Mouse (Mus musculus) ES-E14 (cell line): ENCODE measurements at regions not wholly inside any gene's neighbourhood (a gene's known extent, or its start where the extent isn't known, plus 50 kb on each side); places are given as distances from the start of the nearest gene placed in this dataset.

Experiments
- DNase-seq: peaks from one replicate; pipeline ENCODE4 v3.0.0-alpha.2; 2013; ENCODE audit warnings: low read depth, low spot score
- H3K27ac ChIP-seq: 2 replicates; pipeline ENCODE4 v1.5.1; 2012; ENCODE audit warnings: low read depth, mild to moderate bottlenecking, low read length, moderate library complexity, mixed read lengths; ENCODE audit not compliant: poor library complexity, insufficient read depth, severe bottlenecking
- H3K36me3 ChIP-seq: 2 replicates; pipeline ENCODE4 v1.6.1; 2012; ENCODE audit warnings: mild to moderate bottlenecking, low read length, moderate library complexity, mixed read lengths; ENCODE audit not compliant: control insufficient read depth, poor library complexity, insufficient read depth, severe bottlenecking
- H3K4me1 ChIP-seq, 2 experiments: fragments of 150-350 bp in 1 of 2; sonication (generic) in 1 of 2; 2 replicates each; pipeline ENCODE4 v1.6.1; 2012; ENCODE audit warnings: low read length in 2 of 2, mild to moderate bottlenecking in 1 of 2, mixed read lengths in 1 of 2; ENCODE audit not compliant: control insufficient read depth in 2 of 2, insufficient read depth in 2 of 2, poor library complexity in 1 of 2
- H3K4me3 ChIP-seq, 2 experiments: fragments of 150-350 bp in 1 of 2; sonication (generic) in 1 of 2; 2 replicates each; pipeline ENCODE4 v1.5.1; 2012; ENCODE audit warnings: low read length in 2 of 2, low read depth in 1 of 2, mild to moderate bottlenecking in 1 of 2, mixed read lengths in 1 of 2; ENCODE audit not compliant: insufficient read depth in 1 of 2, poor library complexity in 1 of 2, severe bottlenecking in 1 of 2
- H3K9ac ChIP-seq: 2 replicates; pipeline ENCODE4 v1.6.1; 2012; ENCODE audit warnings: low read depth, mild to moderate bottlenecking, low read length, mixed read lengths; ENCODE audit not compliant: poor library complexity, insufficient read depth, severe bottlenecking
- H3K9me3 ChIP-seq: fragments of 150-350 bp; sonication (generic); 2 replicates; pipeline ENCODE4 v1.6.1; 2012; ENCODE audit warnings: low read depth, mild to moderate bottlenecking, low read length; ENCODE audit not compliant: control insufficient read depth, insufficient read depth
- CHD2 ChIP-seq: IDR thresholded peaks from 2 replicates; pipeline ENCODE4 v1.6.1; 2014; ENCODE audit warnings: mild to moderate bottlenecking, low read depth, low read length, inconsistent platforms
- HCFC1 ChIP-seq: IDR thresholded peaks from 2 replicates; pipeline ENCODE4 v1.6.1; 2012; ENCODE audit warnings: low read length, inconsistent platforms, borderline replicate concordance; ENCODE audit not compliant: insufficient read depth
- MAFK ChIP-seq: IDR thresholded peaks from 2 replicates; pipeline ENCODE4 v1.6.1; 2014; ENCODE audit warnings: mild to moderate bottlenecking, low read depth, low read length, inconsistent platforms; ENCODE audit not compliant: insufficient read depth
- ZC3H11A ChIP-seq: IDR thresholded peaks from 2 replicates; pipeline ENCODE4 v1.6.1; 2012; ENCODE audit warnings: low read depth, mild to moderate bottlenecking, inconsistent platforms, low read length, borderline replicate concordance
- ZNF384 ChIP-seq: IDR thresholded peaks from 2 replicates; pipeline ENCODE4 v1.6.1; 2012; ENCODE audit warnings: low read depth, low read length, inconsistent platforms
- in situ Hi-C, 2 experiments: fragments of 600-800 bp; cut with MboI; formaldehyde crosslinking; loops; one replicate each; pipeline ENCODE4 v1.15.1; 2025; ENCODE audit warnings: low sequenced_read_pairs in 2 of 2, inconsistent platforms in 1 of 2; ENCODE audit not compliant: unreplicated experiment in 2 of 2

DNA sequence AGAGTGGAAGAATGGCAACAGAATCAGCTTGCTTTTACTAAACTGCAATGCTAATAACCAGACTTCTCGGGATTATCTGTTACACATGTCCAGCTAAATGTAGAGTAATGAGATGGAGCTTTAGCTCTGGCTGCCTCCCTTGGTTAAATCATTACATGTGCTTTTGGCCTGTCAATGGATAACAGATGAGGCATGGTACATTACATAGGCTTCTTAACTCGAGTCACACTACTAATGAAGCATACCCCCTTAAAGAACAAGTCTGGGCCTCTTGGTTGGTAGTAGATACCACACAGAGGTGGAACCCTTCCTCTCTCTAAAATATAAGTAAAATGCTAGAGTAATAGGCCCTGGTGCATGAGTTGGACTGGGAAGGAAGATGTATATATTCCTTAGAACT lies 1572.9 kb downstream of the Efnb2 start:
- H3K27ac ChIP-seq, result no peak overlapping the region
- H3K9ac ChIP-seq, result no peak overlapping the region
- no peaks in the 10 kb centered on the region for H3K9me3 ChIP-seq
- in situ Hi-C loops, result no loop called here
- H3K36me3 ChIP-seq, result no peaks in the 10 kb centered on the region
- no peak for DNase-seq
- no peaks in the 10 kb centered on the region for H3K4me1 ChIP-seq
- no peak overlapping the region for H3K4me3 ChIP-seq
- TF ChIP-seq ZNF384 (no peak), HCFC1 (no peak), ZC3H11A (no peak), CHD2 (no peak), MAFK (no peak)

DNA sequence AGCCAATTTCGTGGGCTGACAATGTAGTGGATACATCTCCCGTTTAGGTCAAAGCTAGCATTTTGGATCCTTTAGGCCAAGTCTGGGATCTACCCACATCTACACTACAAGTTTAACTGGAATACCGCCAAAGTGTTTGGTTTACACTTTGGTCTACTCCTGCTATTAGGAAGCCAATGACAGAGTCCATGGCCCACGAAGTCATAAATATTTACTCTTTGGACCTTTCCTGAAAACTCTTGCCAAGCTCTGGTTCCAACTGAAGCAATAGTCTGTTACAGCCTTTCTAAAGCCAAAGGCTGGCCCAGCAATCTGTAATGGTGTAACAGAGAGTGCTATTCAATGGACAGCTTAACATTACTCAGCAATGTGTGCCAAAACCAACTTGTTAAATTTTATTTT lies 1600.8 kb downstream of the Efnb2 start:
- TF ChIP-seq HCFC1 (no peak), CHD2 (no peak), MAFK (no peak), ZC3H11A (no peak), ZNF384 (no peak)
- no peaks in the 10 kb centered on the region for H3K4me1 ChIP-seq
- no peak for DNase-seq
- no peaks in the 10 kb centered on the region for H3K9me3 ChIP-seq
- H3K27ac ChIP-seq, result no peak overlapping the region
- H3K4me3 ChIP-seq, result no peak overlapping the region
- in situ Hi-C loops, result no loop called here
- no peak overlapping the region for H3K9ac ChIP-seq
- no peaks in the 10 kb centered on the region for H3K36me3 ChIP-seq

DNA sequence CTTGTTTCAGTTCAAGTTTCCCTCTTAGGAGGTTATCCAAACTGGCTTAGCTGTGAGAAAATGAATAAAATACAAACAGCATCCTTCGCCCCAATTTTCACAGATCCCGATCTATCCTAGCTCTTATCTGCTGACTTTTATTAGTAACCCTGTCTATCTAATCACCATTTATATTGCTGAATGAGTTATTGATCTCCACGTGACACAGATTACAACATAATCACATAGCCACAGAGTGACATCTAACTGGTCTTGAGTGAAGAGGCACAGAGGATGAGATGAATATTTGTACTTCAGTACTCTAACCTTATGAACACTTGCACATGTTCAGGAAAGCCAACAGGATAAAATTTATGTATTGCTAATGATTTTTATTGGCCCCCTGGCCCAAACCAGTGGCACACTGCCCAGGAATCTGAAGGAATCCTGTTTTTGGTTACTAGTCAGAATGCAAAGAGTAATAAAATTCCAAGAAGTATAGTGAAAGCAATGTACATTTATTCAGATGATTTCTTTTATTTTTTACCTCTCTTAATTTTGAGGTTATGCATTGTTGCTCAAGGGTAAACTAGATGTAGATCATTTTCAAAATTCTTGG lies 1634.7 kb downstream of the Efnb2 start:
- Histone ChIP-seq H3K36me3 (no peaks in the 10 kb centered on the region), H3K4me3 (no peak overlapping the region), H3K4me1 (no peaks in the 10 kb centered on the region), H3K27ac (no peak overlapping the region), H3K9me3 (no peaks in the 10 kb centered on the region), H3K9ac (no peak overlapping the region)
- TF ChIP-seq ZNF384 (no peak), MAFK (no peak), ZC3H11A (no peak), CHD2 (no peak), HCFC1 (no peak)
- in situ Hi-C loops, result no loop called here
- DNase-seq, result no peak

GRCm38 (mm10) chr8:7024336-7024735 lies 1636.7 kb downstream of the Efnb2 start:
- H3K9me3 ChIP-seq, result no peaks in the 10 kb centered on the region
- in situ Hi-C loops, result no loop called here
- no peak for TF ChIP-seq CHD2
- TF ChIP-seq ZC3H11A, result no peak
- TF ChIP-seq HCFC1, result no peak
- no peak overlapping the region for H3K27ac ChIP-seq
- no peak for DNase-seq
- no peaks in the 10 kb centered on the region for H3K36me3 ChIP-seq
- no peaks in the 10 kb centered on the region for H3K4me1 ChIP-seq
- H3K9ac ChIP-seq, result no peak overlapping the region
- H3K4me3 ChIP-seq, result no peak overlapping the region

DNA sequence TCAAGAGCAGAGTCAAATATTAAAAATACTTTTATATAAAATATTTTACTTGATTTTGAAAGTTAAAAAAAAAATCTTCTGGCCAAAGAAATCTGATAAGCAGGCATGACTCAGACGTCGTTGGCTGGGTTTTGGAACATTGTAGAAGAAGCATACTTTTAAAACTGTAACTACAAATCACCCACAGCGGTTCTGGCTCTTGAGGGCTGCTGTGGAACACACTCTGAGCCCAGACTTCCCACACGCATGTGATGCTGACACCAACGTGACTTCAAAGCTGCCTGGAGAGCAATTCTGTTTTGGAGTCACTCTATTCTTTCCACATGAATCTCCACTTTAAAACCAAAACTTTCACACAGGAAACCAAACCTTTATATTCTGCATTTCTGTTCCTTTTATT lies 1649.2 kb downstream of the Efnb2 start:
- Histone ChIP-seq H3K4me1 (no peaks in the 10 kb centered on the region), H3K9me3 (no peaks in the 10 kb centered on the region), H3K36me3 (no peaks in the 10 kb centered on the region), H3K9ac (no peak overlapping the region), H3K27ac (no peak overlapping the region), H3K4me3 (no peak overlapping the region)
- no peak for DNase-seq
- no peak for TF ChIP-seq HCFC1
- TF ChIP-seq ZNF384, result no peak
- TF ChIP-seq MAFK, result no peak
- no peak for TF ChIP-seq ZC3H11A
- no peak for TF ChIP-seq CHD2
- in situ Hi-C loops, result no loop called here
